Mouse (Mus musculus): ENCODE results near the gene Crisp1. TPM values are rescaled to one million over a fixed set of nuclear protein-coding genes. Genes with fewer than 3 reads are reported as not detected.

Gene Crisp1
- not detected in 2 replicates for polyA plus RNA-seq (2012; rRNA removed)

DNA sequence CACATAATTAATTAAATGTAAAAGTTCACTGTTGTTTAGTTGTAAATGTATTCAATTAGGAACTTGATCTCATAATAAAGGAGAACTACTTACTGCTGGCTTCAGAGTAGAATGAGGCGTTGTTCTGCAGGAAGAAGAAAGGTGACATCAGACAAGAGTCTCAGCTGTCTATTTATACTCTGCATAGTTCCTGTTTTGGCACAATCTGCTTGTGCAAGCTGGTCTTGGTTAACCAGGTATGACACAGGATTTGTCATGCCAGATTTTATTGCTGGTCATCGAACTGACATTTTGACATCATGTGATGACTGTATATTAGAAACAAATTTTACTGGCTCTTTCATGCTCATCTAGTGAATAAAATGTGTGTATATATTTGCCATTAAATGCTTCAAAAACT lies at the start of gene Crisp1:
TSS of gene Crisp1 (minus strand) at position 146 of the 400 bp plus-strand sequence.

Other genes with a start within 250 kb of the Crisp1 start
- gene AC192777.2, start 223.8 kb downstream of the Crisp1 start, polyA plus RNA-seq (2012; rRNA removed), result not detected in 2 replicates
- gene Pgk2, start 110.6 kb downstream of the Crisp1 start, polyA plus RNA-seq (2012; rRNA removed), result not detected in 2 replicates
- gene Crisp3, start 76.9 kb downstream of the Crisp1 start, polyA plus RNA-seq (2012; rRNA removed), result not detected in 2 replicates
- gene Esp8, start 200.8 kb upstream of the Crisp1 start, polyA plus RNA-seq (2012; rRNA removed), result not detected in 2 replicates
- gene Esp6, start 242.3 kb upstream of the Crisp1 start, polyA plus RNA-seq (2012; rRNA removed), result not detected in 2 replicates

Measured in ovary, adult 2 months (tissue).